Mouse (Mus musculus): ENCODE results near the gene Gm9817. TPM values are rescaled to one million over a fixed set of nuclear protein-coding genes. Genes with fewer than 3 reads are reported as not detected.

The Gm9817 gene
- polyA plus RNA-seq, 1 experiment from 2014 or later = not detected

- H3K9me3 ChIP-seq = no peaks in the 10 kb centered on the region
- no peak overlapping the region for H3K4me3 ChIP-seq
- 71% methylated on average over 10 of the region's 10 CpGs for WGBS
- no peak for DNase-seq (ENCODE audit: low spot score)
- H3K27me3 ChIP-seq (ENCODE audit: insufficient read depth, poor library complexity, severe bottlenecking) = peaks cover 5% of the 10 kb centered on the region; the same call in 1 of the 2 replicates
- no peaks in the 10 kb centered on the region for H3K36me3 ChIP-seq
- no peaks in the 10 kb centered on the region for H3K4me1 ChIP-seq
- no peak overlapping the region for H3K27ac ChIP-seq
Measured at GRCm38 (mm10) chr13:45099582-45100229, 21.2 kb downstream of the Gm9817 start.

- no peaks in the 10 kb centered on the region for H3K4me1 ChIP-seq
- no peak for DNase-seq (ENCODE audit: low spot score)
- no peaks in the 10 kb centered on the region for H3K36me3 ChIP-seq
- no peaks in the 10 kb centered on the region for H3K9me3 ChIP-seq
- H3K27ac ChIP-seq = no peak overlapping the region
- H3K4me3 ChIP-seq = no peak overlapping the region
- WGBS = 73% methylated on average over 3 of the region's 3 CpGs
- H3K27me3 ChIP-seq (ENCODE audit: insufficient read depth, poor library complexity, severe bottlenecking) = no peaks in the 10 kb centered on the region
Measured at GRCm38 (mm10) chr13:45106480-45106879, 28.0 kb downstream of the Gm9817 start.

- no peaks in the 10 kb centered on the region for H3K4me1 ChIP-seq
- no peak overlapping the region for H3K27ac ChIP-seq
- no peaks in the 10 kb centered on the region for H3K36me3 ChIP-seq
- H3K27me3 ChIP-seq (ENCODE audit: insufficient read depth, poor library complexity, severe bottlenecking) = no peaks in the 10 kb centered on the region
- no peak overlapping the region for H3K4me3 ChIP-seq
- 51% methylated on average over 7 of the region's 7 CpGs for WGBS
- no peak for DNase-seq (ENCODE audit: low spot score)
- no peaks in the 10 kb centered on the region for H3K9me3 ChIP-seq
Measured at GRCm38 (mm10) chr13:45108851-45109390, 30.4 kb downstream of the Gm9817 start.

GRCm38 (mm10) chr13:45118375-45118774, 39.9 kb downstream of the Gm9817 start:
- no peak for DNase-seq (ENCODE audit: low spot score)
- H3K27me3 ChIP-seq (ENCODE audit: insufficient read depth, poor library complexity, severe bottlenecking) = no peaks in the 10 kb centered on the region

GRCm38 (mm10) chr13:45118822-45119221, 40.3 kb downstream of the Gm9817 start:
- 60% methylated on average over 3 of the region's 3 CpGs for WGBS
- Histone ChIP-seq H3K4me1 (no peaks in the 10 kb centered on the region), H3K27ac (no peak overlapping the region), H3K36me3 (no peaks in the 10 kb centered on the region), H3K27me3 (ENCODE audit: insufficient read depth, poor library complexity, severe bottlenecking) (no peaks in the 10 kb centered on the region), H3K4me3 (no peak overlapping the region), H3K9me3 (no peaks in the 10 kb centered on the region)
- no peak for DNase-seq (ENCODE audit: low spot score)

More at GRCm38 (mm10) chr13:45118375-45118774, 39.9 kb downstream of the Gm9817 start:
- H3K4me1 ChIP-seq = no peaks in the 10 kb centered on the region
- H3K27ac ChIP-seq = no peak overlapping the region
- no peaks in the 10 kb centered on the region for H3K9me3 ChIP-seq
- WGBS = 70% methylated on average over 5 of the region's 5 CpGs
- H3K36me3 ChIP-seq = no peaks in the 10 kb centered on the region
- no peak overlapping the region for H3K4me3 ChIP-seq

Other genes starting within 250 kb of the Gm9817 start
- 75.0 and 80.9 TPM in 2 replicates for gene Dtnbp1, start 76.5 kb upstream of the Gm9817 start, polyA plus RNA-seq (2016; fragmentation: Nextera tagmentation; extraction: Ambion mirVana)